Mouse (Mus musculus): Measurements from ENCODE around the gene Fam43a. TPM values are rescaled to one million over a fixed set of nuclear protein-coding genes. Genes with fewer than 3 reads are reported as not detected.
A peak's percentile ranks its signal among the peaks of the same experiment; 100 is the strongest.

Gene Fam43a
- polyA plus RNA-seq, 1 experiment from 2014 or later = 14.2 TPM

DNA sequence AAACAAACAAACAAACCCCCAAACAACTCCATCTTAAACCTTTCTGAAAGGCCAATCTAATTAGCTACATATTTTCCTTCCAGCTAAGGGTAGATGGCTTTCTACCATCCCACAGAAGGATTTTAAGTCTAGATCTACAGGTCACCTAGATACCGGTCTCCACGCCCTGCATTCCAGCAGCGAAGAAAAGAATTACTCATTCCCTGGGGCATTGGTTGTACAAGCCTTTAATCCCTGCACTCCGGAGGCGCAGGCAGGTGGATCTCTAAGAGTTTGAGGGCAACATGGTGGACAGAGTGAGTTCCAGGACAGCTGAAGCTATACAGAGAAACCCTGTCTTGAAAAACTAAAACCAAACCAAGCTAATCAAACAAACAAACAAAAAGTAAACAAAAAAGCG is 28.9 kb downstream of the Fam43a start:
- no peak overlapping the region for H3K27ac ChIP-seq (replicated peaks)
- DNase-seq (ENCODE audit: low spot score) (peak; percentile 36), ATAC-seq (ENCODE audit: low FRiP score, low TSS enrichment) (no peak)
- no peaks in the 10 kb centered on the region for H3K4me1 ChIP-seq (replicated peaks; ENCODE audit: control insufficient read depth, insufficient read depth)
- 46% methylated on average over 6 of the region's 6 CpGs for WGBS
- no peak overlapping the region for H3K9ac ChIP-seq (ENCODE audit: low read length)
- H3K27me3 ChIP-seq (ENCODE audit: control insufficient read depth, insufficient read depth, low read length) = no peaks in the 10 kb centered on the region
- no peak for TF ChIP-seq CTCF (IDR thresholded peaks at IDR 0.05; ENCODE audit: low read depth)
- TF ChIP-seq EP300 (optimal IDR thresholded peaks at IDR 0.05) = no peak
- H3K9me3 ChIP-seq (ENCODE audit: control insufficient read depth, low read length) = no peaks in the 10 kb centered on the region
- H3K36me3 ChIP-seq (ENCODE audit: control insufficient read depth, insufficient read depth, low read length) = no peaks in the 10 kb centered on the region
- no peak overlapping the region for H3K4me3 ChIP-seq (ENCODE audit: low read depth, low read length)
- no peak overlapping the region for H3K4me2 ChIP-seq (replicated peaks; ENCODE audit: low read depth)

DNA sequence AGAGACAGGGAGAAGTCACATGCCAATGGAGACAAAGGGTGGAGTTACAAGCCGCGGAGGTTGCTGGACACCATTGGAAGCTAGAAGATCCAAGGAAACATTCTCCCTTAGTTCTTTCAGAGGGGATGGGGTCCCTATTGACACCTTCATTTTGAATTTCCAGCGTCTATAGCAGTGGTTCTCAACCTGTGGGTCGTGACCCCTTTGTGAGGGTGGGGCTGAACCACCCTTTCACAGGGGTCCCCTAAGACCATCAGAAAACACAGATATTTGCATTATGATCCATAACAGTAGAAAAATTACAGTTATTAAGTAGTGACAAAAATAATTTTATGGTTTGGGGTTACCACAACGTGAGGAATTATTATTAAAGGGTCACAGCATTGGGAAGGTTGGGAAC is 30.0 kb downstream of the Fam43a start:
- ATAC-seq (ENCODE audit: low FRiP score, low TSS enrichment) (no peak), DNase-seq (ENCODE audit: low spot score) (no peak)
- H3K9ac ChIP-seq (ENCODE audit: low read length) = no peak overlapping the region
- H3K36me3 ChIP-seq (ENCODE audit: control insufficient read depth, insufficient read depth, low read length) = no peaks in the 10 kb centered on the region
- H3K27me3 ChIP-seq (ENCODE audit: control insufficient read depth, insufficient read depth, low read length) = no peaks in the 10 kb centered on the region
- TF ChIP-seq CTCF (IDR thresholded peaks at IDR 0.05; ENCODE audit: low read depth) (no peak), EP300 (optimal IDR thresholded peaks at IDR 0.05) (no peak)
- 93% methylated on average over 5 of the region's 5 CpGs for WGBS
- H3K27ac ChIP-seq (replicated peaks) = no peak overlapping the region
- H3K4me2 ChIP-seq (replicated peaks; ENCODE audit: low read depth) = no peak overlapping the region
- H3K4me1 ChIP-seq (replicated peaks; ENCODE audit: control insufficient read depth, insufficient read depth) = no peaks in the 10 kb centered on the region
- H3K4me3 ChIP-seq (ENCODE audit: low read depth, low read length) = no peak overlapping the region
- H3K9me3 ChIP-seq (ENCODE audit: control insufficient read depth, low read length) = no peaks in the 10 kb centered on the region

DNA sequence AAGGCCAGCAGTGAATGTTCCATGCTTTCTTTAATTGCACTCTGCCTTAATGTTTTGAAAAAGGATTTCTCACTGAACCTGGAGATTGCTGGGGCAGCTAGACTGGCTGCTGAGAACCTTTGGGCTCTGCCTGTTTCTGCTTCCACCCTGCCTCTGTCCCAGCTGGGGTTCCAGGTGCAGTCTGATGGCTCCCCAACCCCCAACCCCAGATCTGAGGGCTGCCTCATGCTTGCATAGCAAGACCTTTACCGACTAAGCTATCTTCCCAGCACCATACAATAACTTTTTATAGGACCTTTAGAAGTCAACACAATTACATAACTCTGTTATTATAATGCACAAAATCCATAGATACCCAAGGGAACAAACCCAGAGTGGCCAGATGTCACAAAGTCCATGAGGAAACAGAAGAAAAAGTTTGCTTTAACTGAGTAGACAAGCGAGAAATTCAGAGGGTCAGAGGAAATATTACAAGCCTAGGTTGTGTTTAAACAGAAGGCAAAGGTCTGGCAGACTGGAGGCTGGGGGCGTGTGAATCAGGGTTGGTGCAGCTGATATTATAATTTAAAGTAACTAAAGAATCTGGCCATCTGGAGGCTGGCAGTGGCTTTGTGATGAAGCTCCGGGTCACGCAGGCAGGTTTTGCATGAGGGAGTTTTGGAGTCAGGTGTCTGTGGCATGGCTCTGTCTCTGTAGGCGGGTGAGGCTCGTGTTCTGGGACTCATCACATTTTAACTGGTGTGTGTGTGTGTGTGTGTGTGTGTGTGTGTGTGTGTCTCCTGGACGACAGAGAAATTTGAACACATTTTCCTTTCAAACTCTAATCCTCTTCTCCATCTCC is 34.6 kb downstream of the Fam43a start:
- Histone ChIP-seq H3K4me1 (replicated peaks; ENCODE audit: control insufficient read depth, insufficient read depth) (no peaks in the 10 kb centered on the region), H3K27me3 (ENCODE audit: control insufficient read depth, insufficient read depth, low read length) (no peaks in the 10 kb centered on the region), H3K27ac (replicated peaks) (no peak overlapping the region), H3K36me3 (ENCODE audit: control insufficient read depth, insufficient read depth, low read length) (no peaks in the 10 kb centered on the region), H3K9ac (ENCODE audit: low read length) (no peak overlapping the region), H3K4me3 (ENCODE audit: low read depth, low read length) (no peak overlapping the region), H3K9me3 (ENCODE audit: control insufficient read depth, low read length) (no peaks in the 10 kb centered on the region), H3K4me2 (replicated peaks; ENCODE audit: low read depth) (no peak overlapping the region)
- no peak for TF ChIP-seq EP300 (optimal IDR thresholded peaks at IDR 0.05)
- TF ChIP-seq CTCF (IDR thresholded peaks at IDR 0.05; ENCODE audit: low read depth) = no peak
- ATAC-seq (ENCODE audit: low FRiP score, low TSS enrichment) (no peak), DNase-seq (ENCODE audit: low spot score) (no peak)
- WGBS = 47% methylated on average over 8 of the region's 8 CpGs

DNA sequence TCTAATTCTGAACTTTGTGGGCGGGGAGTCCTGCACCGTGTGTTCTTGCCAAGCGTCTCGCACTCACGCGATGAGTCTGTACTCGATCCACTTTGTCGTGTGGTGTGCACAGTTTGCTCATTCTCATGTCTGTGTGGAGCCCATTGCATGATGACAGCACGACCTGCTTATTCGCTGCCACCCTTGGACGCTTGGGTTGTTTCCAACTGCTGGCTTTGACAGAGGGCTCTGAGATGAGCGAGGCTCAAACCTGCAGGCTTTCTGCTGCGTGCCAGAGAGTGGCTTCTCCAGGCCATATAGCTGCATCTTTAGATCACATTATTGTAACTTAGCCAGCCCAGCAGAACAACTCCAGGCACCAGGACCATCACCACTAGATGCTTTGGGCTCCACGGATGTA is 39.1 kb downstream of the Fam43a start:
- Histone ChIP-seq H3K27me3 (ENCODE audit: control insufficient read depth, insufficient read depth, low read length) (no peaks in the 10 kb centered on the region), H3K4me2 (replicated peaks; ENCODE audit: low read depth) (no peak overlapping the region), H3K27ac (replicated peaks) (no peak overlapping the region), H3K9ac (ENCODE audit: low read length) (no peak overlapping the region), H3K9me3 (ENCODE audit: control insufficient read depth, low read length) (no peaks in the 10 kb centered on the region), H3K4me3 (ENCODE audit: low read depth, low read length) (no peak overlapping the region), H3K36me3 (ENCODE audit: control insufficient read depth, insufficient read depth, low read length) (no peaks in the 10 kb centered on the region), H3K4me1 (replicated peaks; ENCODE audit: control insufficient read depth, insufficient read depth) (no peaks in the 10 kb centered on the region)
- ATAC-seq (ENCODE audit: low FRiP score, low TSS enrichment) (no peak), DNase-seq (ENCODE audit: low spot score) (no peak)
- 92% methylated on average over 14 of the region's 14 CpGs for WGBS
- TF ChIP-seq EP300 (optimal IDR thresholded peaks at IDR 0.05) = no peak
- TF ChIP-seq CTCF (IDR thresholded peaks at IDR 0.05; ENCODE audit: low read depth) = no peak

DNA sequence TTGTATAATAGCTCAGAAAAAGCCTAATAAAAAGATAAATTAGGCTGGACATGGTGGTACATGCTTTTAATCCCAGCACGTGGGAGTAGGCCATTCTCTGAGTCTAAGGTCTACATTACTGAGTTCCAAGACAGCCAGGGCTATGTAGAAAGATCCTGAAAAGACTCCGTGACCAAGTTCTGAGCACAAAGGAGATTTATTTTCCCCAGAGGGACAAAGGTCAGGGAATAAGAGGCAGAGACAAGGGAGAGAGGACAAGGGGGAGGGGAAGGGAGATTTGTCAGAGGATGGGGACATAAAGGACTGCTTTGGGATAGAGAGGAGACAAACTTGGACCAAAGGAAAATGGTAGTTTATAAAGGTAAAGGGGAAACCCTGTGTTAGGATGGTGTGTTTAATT is 41.1 kb downstream of the Fam43a start:
- no peak overlapping the region for H3K4me3 ChIP-seq (ENCODE audit: low read depth, low read length)
- 46% methylated on average over 2 of the region's 2 CpGs for WGBS
- no peaks in the 10 kb centered on the region for H3K36me3 ChIP-seq (ENCODE audit: control insufficient read depth, insufficient read depth, low read length)
- no peak for TF ChIP-seq EP300 (optimal IDR thresholded peaks at IDR 0.05)
- no peak for TF ChIP-seq CTCF (IDR thresholded peaks at IDR 0.05; ENCODE audit: low read depth)
- H3K9ac ChIP-seq (ENCODE audit: low read length) = no peak overlapping the region
- H3K4me1 ChIP-seq (replicated peaks; ENCODE audit: control insufficient read depth, insufficient read depth) = no peaks in the 10 kb centered on the region
- no peak for ATAC-seq (ENCODE audit: low FRiP score, low TSS enrichment)
- no peak for DNase-seq (ENCODE audit: low spot score)
- no peak overlapping the region for H3K4me2 ChIP-seq (replicated peaks; ENCODE audit: low read depth)
- H3K27ac ChIP-seq (replicated peaks) = no peak overlapping the region
- no peaks in the 10 kb centered on the region for H3K27me3 ChIP-seq (ENCODE audit: control insufficient read depth, insufficient read depth, low read length)
- H3K9me3 ChIP-seq (ENCODE audit: control insufficient read depth, low read length) = no peaks in the 10 kb centered on the region

DNA sequence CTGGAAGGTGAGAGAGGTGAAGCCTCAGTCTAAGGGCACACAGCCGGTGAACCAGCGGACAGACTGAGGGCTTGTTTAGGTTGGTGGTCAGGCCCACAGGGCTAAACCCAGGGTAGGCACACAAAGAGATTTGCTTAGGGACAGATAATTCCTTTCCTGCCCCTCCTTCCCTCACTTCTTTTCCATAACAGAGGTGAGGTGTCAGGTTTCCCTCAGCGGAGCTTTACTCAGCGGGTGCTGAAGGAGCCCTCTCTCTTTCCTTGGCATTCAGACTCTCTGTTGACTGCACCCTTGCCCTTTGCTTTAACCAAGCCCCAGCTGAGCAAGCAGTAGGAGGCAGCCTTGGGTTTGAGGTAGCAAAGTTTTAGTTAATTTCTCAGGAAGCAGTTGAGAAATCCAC is 41.9 kb downstream of the Fam43a start:
- Histone ChIP-seq H3K27me3 (ENCODE audit: control insufficient read depth, insufficient read depth, low read length) (no peaks in the 10 kb centered on the region), H3K4me2 (replicated peaks; ENCODE audit: low read depth) (no peak overlapping the region), H3K27ac (replicated peaks) (no peak overlapping the region), H3K4me3 (ENCODE audit: low read depth, low read length) (no peak overlapping the region), H3K36me3 (ENCODE audit: control insufficient read depth, insufficient read depth, low read length) (no peaks in the 10 kb centered on the region), H3K4me1 (replicated peaks; ENCODE audit: control insufficient read depth, insufficient read depth) (no peaks in the 10 kb centered on the region), H3K9me3 (ENCODE audit: control insufficient read depth, low read length) (no peaks in the 10 kb centered on the region), H3K9ac (ENCODE audit: low read length) (no peak overlapping the region)
- 56% methylated on average over 4 of the region's 4 CpGs for WGBS
- DNase-seq (ENCODE audit: low spot score) (peak; percentile 41), ATAC-seq (ENCODE audit: low FRiP score, low TSS enrichment) (peak; percentile 69)
- no peak for TF ChIP-seq EP300 (optimal IDR thresholded peaks at IDR 0.05)
- peak; percentile 27 for TF ChIP-seq CTCF (IDR thresholded peaks at IDR 0.05; ENCODE audit: low read depth)

Measured in stomach, postnatal 0 days (tissue).